Mouse (Mus musculus): Measurements from ENCODE around the gene Ccdc13. TPM values are rescaled to one million over a fixed set of nuclear protein-coding genes. Genes with fewer than 3 reads are reported as not detected.

Gene Ccdc13
- total and polyA plus RNA-seq, 3 experiments: 0.25 TPM; not detected in 2

- peaks cover 27% of the 10 kb centered on the region for H3K9me3 ChIP-seq (replicated peaks; ENCODE audit: low read length)
- no peaks in the 10 kb centered on the region for H3K27me3 ChIP-seq (replicated peaks)
- no peak overlapping the region for H3K4me2 ChIP-seq (ENCODE audit: insufficient read depth, low read depth, poor library complexity, severe bottlenecking)
- peaks cover 2 to 10% of the 10 kb centered on the region in 2 experiments; a peak in 2 of 4 replicates for H3K4me1 ChIP-seq (ENCODE audit: control insufficient read depth in 1 of 2, insufficient read depth in 2 of 2)
- H3K27ac ChIP-seq (ENCODE audit: insufficient read depth, low read depth): no peak overlapping the region
- DNase-seq (ENCODE audit: extremely low read depth): no peak
- H3K36me3 ChIP-seq (replicated peaks in 1 of 2; ENCODE audit: control insufficient read depth in 1 of 2, insufficient read depth in 1 of 2, low read length in 1 of 2): peaks cover 36 to 66% of the 10 kb centered on the region in 2 experiments
- H3K79me2 ChIP-seq (replicated peaks; ENCODE audit: control insufficient read depth, extremely low read depth, insufficient read depth, poor library complexity, severe bottlenecking): no peaks in the 10 kb centered on the region
- dilution Hi-C loops (cut with MboI; ENCODE audit: extremely low pct_ligation_motif_present, extremely low pct_unique_long_range_greater_than_20kb, low sequenced_read_pairs): no loop called here
- in situ Hi-C loops (cut with MboI; ENCODE audit: low pct_ligation_motif_present, low pct_unique_long_range_greater_than_20kb, low sequenced_read_pairs): no loop called here
- H3K9ac ChIP-seq (ENCODE audit: insufficient read depth, low read depth): no peak overlapping the region
- no peak overlapping the region for H3K4me3 ChIP-seq (replicated peaks in 1 of 3; ENCODE audit: low read depth in 2 of 3, low read length in 2 of 3, poor library complexity in 1 of 3)
- TF ChIP-seq TCF12 (IDR thresholded peaks at IDR 0.05; ENCODE audit: low read depth, low read length) (peak; percentile 80), POLR2A (IDR thresholded peaks at IDR 0.05; ENCODE audit: low read depth, low read length) (no peak), KAT2A (IDR thresholded peaks at IDR 0.05; ENCODE audit: insufficient replicate concordance, low read length) (no peak)
These were observed 78.8 kb downstream of the Ccdc13 start for GRCm38 (mm10) chr9:121760271-121761090.

- no peaks in the 10 kb centered on the region for H3K79me2 ChIP-seq (replicated peaks; ENCODE audit: control insufficient read depth, extremely low read depth, insufficient read depth, poor library complexity, severe bottlenecking)
- no peak for DNase-seq (ENCODE audit: extremely low read depth)
- TF ChIP-seq KAT2A (IDR thresholded peaks at IDR 0.05; ENCODE audit: insufficient replicate concordance, low read length) (no peak), IRF4 (IDR thresholded peaks at IDR 0.05; ENCODE audit: low read depth, low read length) (no peak), BHLHE40 (IDR thresholded peaks at IDR 0.05; ENCODE audit: low read depth, low read length) (no peak), ELF1 (IDR thresholded peaks at IDR 0.05; ENCODE audit: low read depth, low read length) (no peak), CHD2 (IDR thresholded peaks at IDR 0.05; ENCODE audit: low read length) (no peak), ZC3H11A (IDR thresholded peaks at IDR 0.05; ENCODE audit: low read depth, low read length) (no peak), ZMIZ1 (IDR thresholded peaks at IDR 0.05; ENCODE audit: low read depth, low read length) (no peak), JUN (IDR thresholded peaks at IDR 0.05; ENCODE audit: insufficient read depth, low read depth, low read length) (no peak), UBTF (IDR thresholded peaks at IDR 0.05; ENCODE audit: low read depth, low read length) (no peak), CHD1 (IDR thresholded peaks at IDR 0.05; ENCODE audit: low read depth, low read length) (no peak), E2F4 (IDR thresholded peaks at IDR 0.05; ENCODE audit: insufficient replicate concordance, low read depth, low read length) (no peak)
- H3K4me3 ChIP-seq (replicated peaks in 1 of 3; ENCODE audit: low read depth in 2 of 3, low read length in 2 of 3, poor library complexity in 1 of 3): no peak within 1 kb of the TSS
- H3K4me2 ChIP-seq (ENCODE audit: insufficient read depth, low read depth, poor library complexity, severe bottlenecking): no peak within 1 kb of the TSS
- H3K27me3 ChIP-seq (replicated peaks): no peaks in the 10 kb centered on the region
- H3K27ac ChIP-seq (ENCODE audit: insufficient read depth, low read depth): no peak within 1 kb of the TSS
- H3K9ac ChIP-seq (ENCODE audit: insufficient read depth, low read depth): no peak within 1 kb of the TSS
- in situ Hi-C loops (cut with MboI; ENCODE audit: low pct_ligation_motif_present, low pct_unique_long_range_greater_than_20kb, low sequenced_read_pairs) (no loop called here), dilution Hi-C loops (cut with MboI; ENCODE audit: extremely low pct_ligation_motif_present, extremely low pct_unique_long_range_greater_than_20kb, low sequenced_read_pairs) (no loop called here)
- peaks cover under 1 to 7% of the 10 kb centered on the region in 2 experiments; a peak in 2 of 4 replicates for H3K4me1 ChIP-seq (ENCODE audit: control insufficient read depth in 1 of 2, insufficient read depth in 2 of 2)
- peaks cover 45 to 69% of the 10 kb centered on the region in 2 experiments for H3K36me3 ChIP-seq (replicated peaks in 1 of 2; ENCODE audit: control insufficient read depth in 1 of 2, insufficient read depth in 1 of 2, low read length in 1 of 2)
- H3K9me3 ChIP-seq (replicated peaks; ENCODE audit: low read length): peaks cover 27% of the 10 kb centered on the region
These were observed 79.9 kb downstream of the Ccdc13 start, which contains the start of gene Zfp651 for GRCm38 (mm10) chr9:121759091-121760081. TSS of gene Zfp651 (plus strand) at chr9:121759330.
